ENCODE assay signal across 19 mouse cellular contexts in the genomic region with DNA sequence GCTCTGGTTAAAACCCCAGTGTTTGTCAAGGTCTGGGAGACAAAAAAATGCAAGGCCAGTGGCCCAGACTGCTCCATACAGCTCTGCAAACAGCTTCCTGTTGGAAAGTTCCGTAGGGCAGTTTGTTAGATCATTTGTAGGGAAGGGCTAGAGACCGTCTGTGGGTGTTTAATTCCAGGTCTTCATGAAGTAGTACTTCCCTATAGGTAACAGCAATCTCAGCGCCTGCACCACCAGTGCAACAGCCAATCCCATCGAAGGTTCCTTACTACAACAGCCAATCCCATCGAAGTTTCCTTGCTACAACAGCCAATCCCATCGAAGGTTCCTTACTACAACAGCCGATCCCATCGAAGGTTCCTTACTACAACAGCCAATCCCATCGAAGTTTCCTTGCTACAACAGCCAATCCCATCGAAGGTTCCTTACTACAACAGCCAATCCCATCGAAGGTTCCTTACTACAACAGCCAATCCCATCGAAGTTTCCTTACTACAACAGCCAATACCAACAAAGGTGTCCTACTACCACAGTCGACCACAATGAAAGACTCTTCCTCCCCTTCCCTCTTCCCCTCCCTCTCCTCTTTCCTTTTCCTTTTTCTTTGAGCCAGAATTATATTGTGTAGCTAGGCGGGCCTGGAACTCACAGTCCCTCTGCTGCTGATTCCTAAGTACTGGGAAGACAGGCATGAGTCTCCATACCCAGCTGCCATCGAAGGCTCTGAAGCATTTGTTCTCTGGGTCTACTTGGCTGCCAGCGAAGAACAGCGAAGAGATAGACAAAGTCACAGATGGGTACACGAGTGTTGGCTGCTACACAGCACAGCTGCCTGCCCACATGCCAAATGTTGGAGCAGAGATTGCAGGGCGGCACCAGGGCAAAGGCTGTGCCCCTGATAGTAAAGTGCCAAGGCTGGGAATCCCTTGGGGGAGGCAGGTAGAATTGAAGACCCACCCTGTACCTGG. TPM values are rescaled to one million over a fixed set of nuclear protein-coding genes. Genes with fewer than 3 reads are reported as not detected.
A peak's percentile ranks its signal among the peaks of the same experiment; 100 is the strongest.
DNase-seq lines count a peak whose midpoint lies in the region; ATAC-seq and TF ChIP-seq lines count a peak whose summit lies in the region.
"Had no signal": no experiment of that assay in that cellular context is flagged by ENCODE, and none has a peak within 500 bp of the region (broad histone marks: within the 10 kb centered on the region; RNA-seq: fewer than 3 reads in every experiment).

No protein-coding gene starts in this region.

- no peaks in the 10 kb centered on the region for H3K36me3 ChIP-seq in lung, embryonic 16.5 days (ENCODE audit: control insufficient read depth, insufficient read depth, low read length)
- no peaks in the 10 kb centered on the region for H3K36me3 ChIP-seq in heart, embryonic 16.5 days (ENCODE audit: control insufficient read depth, insufficient read depth)
- H3K36me3 ChIP-seq in stomach, postnatal 0 days (ENCODE audit: control insufficient read depth, insufficient read depth, low read length): no peaks in the 10 kb centered on the region
- no peaks in the 10 kb centered on the region for H3K36me3 ChIP-seq in liver, embryonic 12.5 days

- H3K4me1 ChIP-seq in lung, embryonic 16.5 days (replicated peaks; ENCODE audit: control insufficient read depth, insufficient read depth, low read length): peaks cover 8% of the 10 kb centered on the region
- peaks cover 16% of the 10 kb centered on the region; the same call in 1 of the 2 replicates for H3K4me1 ChIP-seq in heart, embryonic 16.5 days (ENCODE audit: control insufficient read depth, insufficient read depth, low read length)
- no peaks in the 10 kb centered on the region; the same call in 1 of the 2 replicates for H3K4me1 ChIP-seq in stomach, postnatal 0 days (replicated peaks; ENCODE audit: control insufficient read depth, insufficient read depth)
- H3K4me1 ChIP-seq in liver, embryonic 12.5 days: 0 out of 2 replicates have a peak, but pooled peaks cover 5% of the 10 kb centered on the region

- no peak overlapping the region for H3K4me2 ChIP-seq in lung, embryonic 16.5 days (ENCODE audit: low read depth, low read length)
- no peak overlapping the region for H3K4me2 ChIP-seq in heart, embryonic 16.5 days (ENCODE audit: low read depth, low read length)
- no peak overlapping the region for H3K4me2 ChIP-seq in stomach, postnatal 0 days (replicated peaks; ENCODE audit: low read depth)
- H3K4me2 ChIP-seq in liver, embryonic 12.5 days: no peak overlapping the region
- H3K4me2 ChIP-seq: midbrain, embryonic 11.5 days had no signal

- peak overlapping the region; percentile 91 for H3K27ac ChIP-seq in lung, embryonic 16.5 days (ENCODE audit: low read length)
- H3K27ac ChIP-seq in heart, embryonic 16.5 days (ENCODE audit: low read length): peak overlapping the region; percentile 71
- H3K27ac ChIP-seq in stomach, postnatal 0 days (replicated peaks): peak overlapping the region; percentile 40
- no peak overlapping the region for H3K27ac ChIP-seq in liver, embryonic 12.5 days
- H3K27ac ChIP-seq: gastrocnemius, adult 2 months; hindbrain, postnatal 0 days had no signal

- DNase-seq in adrenal gland, postnatal 14 days: peak; percentile 24
- no peak for DNase-seq in adrenal gland, adult 18-20 months (ENCODE audit: low spot score in 2 of 2)
- DNase-seq in lung, adult 18-20 months: no peak
- DNase-seq in stomach, postnatal 0 days (ENCODE audit: low spot score): no peak
- DNase-seq in spleen, postnatal 14 days (ENCODE audit: low spot score in 2 of 2): no peak
- DNase-seq: cerebellum, adult 9-10 months; gastrocnemius, adult 2 months; kidney, adult 2 months; retina, postnatal 1 day; thymus, postnatal 36 days had no signal

- H3K9ac ChIP-seq in lung, embryonic 16.5 days (ENCODE audit: low read length): no peak overlapping the region
- no peak overlapping the region for H3K9ac ChIP-seq in heart, embryonic 16.5 days (ENCODE audit: low read length)
- H3K9ac ChIP-seq in stomach, postnatal 0 days (ENCODE audit: low read length): no peak overlapping the region
- H3K9ac ChIP-seq in liver, embryonic 12.5 days: no peak overlapping the region

- H3K27me3 ChIP-seq in lung, embryonic 16.5 days (ENCODE audit: control insufficient read depth, insufficient read depth, low read depth, low read length): no peaks in the 10 kb centered on the region
- no peaks in the 10 kb centered on the region for H3K27me3 ChIP-seq in heart, embryonic 16.5 days (ENCODE audit: control insufficient read depth, insufficient read depth, low read length)
- H3K27me3 ChIP-seq in stomach, postnatal 0 days (ENCODE audit: control insufficient read depth, insufficient read depth, low read length): no peaks in the 10 kb centered on the region
- H3K27me3 ChIP-seq in liver, embryonic 12.5 days (replicated peaks): no peaks in the 10 kb centered on the region
- H3K27me3 ChIP-seq: Patski had no signal

- TF ChIP-seq CTCF in stomach, postnatal 0 days (IDR thresholded peaks at IDR 0.05; ENCODE audit: low read depth): no peak

- H3K4me3 ChIP-seq in lung, embryonic 16.5 days (ENCODE audit: low read length): no peak overlapping the region
- H3K4me3 ChIP-seq in heart, embryonic 16.5 days (ENCODE audit: low read length): no peak overlapping the region
- no peak overlapping the region for H3K4me3 ChIP-seq in stomach, postnatal 0 days (ENCODE audit: low read depth, low read length)
- H3K4me3 ChIP-seq in liver, embryonic 12.5 days: no peak overlapping the region
- H3K4me3 ChIP-seq: gastrocnemius, adult 2 months had no signal

- no peak for ATAC-seq in lung, embryonic 16.5 days (ENCODE audit: low read depth)
- ATAC-seq in heart, embryonic 16.5 days (replicated peaks; ENCODE audit: extremely low read depth, insufficient read depth, low FRiP score): no peak
- no peak for ATAC-seq in stomach, postnatal 0 days (ENCODE audit: low FRiP score, low TSS enrichment)
- ATAC-seq in liver, embryonic 12.5 days: no peak
- ATAC-seq: forebrain, embryonic 16.5 days; hindbrain, postnatal 0 days; Patski had no signal

- no peak for TF ChIP-seq EP300 in stomach, postnatal 0 days (optimal IDR thresholded peaks at IDR 0.05)

- whole genome bisulfite sequencing in lung, embryonic 16.5 days: 86% methylated on average over 19 of the region's 19 CpGs
- 88% methylated on average over 19 of the region's 19 CpGs for WGBS in heart, embryonic 16.5 days
- WGBS in stomach, postnatal 0 days: 90% methylated on average over 19 of the region's 19 CpGs
- WGBS in liver, embryonic 12.5 days (ENCODE audit: insufficient replicate concordance): 72% methylated on average over 19 of the region's 19 CpGs

- H3K9me3 ChIP-seq in lung, embryonic 16.5 days (ENCODE audit: control insufficient read depth, low read length): no peaks in the 10 kb centered on the region
- peaks cover 2% of the 10 kb centered on the region; the same call in 1 of the 2 replicates for H3K9me3 ChIP-seq in heart, embryonic 16.5 days (replicated peaks; ENCODE audit: control insufficient read depth, low read length)
- H3K9me3 ChIP-seq in stomach, postnatal 0 days (ENCODE audit: control insufficient read depth, low read length): no peaks in the 10 kb centered on the region
- H3K9me3 ChIP-seq in liver, embryonic 12.5 days (replicated peaks): no peaks in the 10 kb centered on the region

RNA-seq across cellular contexts. Expression of a gene that starts 23.0 kb away (rescaled TPM):
- 8.3 and 8.5 TPM in 2 replicates for total RNA-seq in adrenal gland, postnatal 14 days (2021)
- total RNA-seq in adrenal gland, adult 18-20 months (2021): 1 to 10 TPM; 5.5 to 8.4 TPM
- polyA plus RNA-seq in lung, embryonic 16.5 days (2015; fragmentation: Nextera tagmentation; extraction: Ambion mirVana): 131 and 151 TPM in 2 replicates
- 56.9 and 64.1 TPM in 2 replicates for polyA plus RNA-seq in heart, embryonic 16.5 days (2015; fragmentation: Nextera tagmentation; extraction: Ambion mirVana)
- polyA plus RNA-seq in stomach, postnatal 0 days (2015; fragmentation: Nextera tagmentation; extraction: Ambion mirVana): 81.6 and 92.1 TPM in 2 replicates
- 5.4 and 5.7 TPM in 2 replicates for polyA plus RNA-seq in liver, embryonic 12.5 days (2016; fragmentation: Nextera tagmentation; extraction: Ambion mirVana)
- total RNA-seq: CH12.LX had no signal

RNA-seq across cellular contexts. Expression of a gene that starts 58.6 kb away (rescaled TPM):
- not detected in 2 replicates for total RNA-seq in adrenal gland, postnatal 14 days (2021)
- not detected for total RNA-seq in adrenal gland, adult 18-20 months (2021)
- polyA plus RNA-seq in lung, embryonic 16.5 days (2015; fragmentation: Nextera tagmentation; extraction: Ambion mirVana): 2.9 and 4.2 TPM in 2 replicates
- polyA plus RNA-seq in heart, embryonic 16.5 days (2015; fragmentation: Nextera tagmentation; extraction: Ambion mirVana): 1.3 and 2.1 TPM in 2 replicates
- polyA plus RNA-seq in stomach, postnatal 0 days (2015; fragmentation: Nextera tagmentation; extraction: Ambion mirVana): 0.74 and 1.0 TPM in 2 replicates
- polyA plus RNA-seq in liver, embryonic 12.5 days (2016; fragmentation: Nextera tagmentation; extraction: Ambion mirVana): 0.08 TPM in 1 of 2 replicates, not detected in the other
- total RNA-seq: adrenal gland, adult 2 months; CH12.LX; gastrocnemius, adult 2 months had no signal
- polyA plus RNA-seq: adrenal gland, adult 2 months; Patski had no signal
